Mouse (Mus musculus) midbrain, postnatal 0 days (tissue): ENCODE data around the gene Lhpp. TPM values are rescaled to one million over a fixed set of nuclear protein-coding genes. Genes with fewer than 3 reads are reported as not detected.
"Not testable (repeated sequence)": the region's sequence is repeated elsewhere in the genome, so short reads cannot be mapped to it uniquely, and the experiment has no call there.

Source experiments
- ATAC-seq: fragments of 200-750 bp; cut with Nextera tagmentation; 2 replicates; pipeline ENCODE4 v1.8.0; 2017; ENCODE audit warnings: moderate number of reproducible peaks, mild to moderate bottlenecking, moderate TSS enrichment, moderate library complexity; ENCODE audit not compliant: low FRiP score
- DNase-seq: peaks from one replicate; pipeline ENCODE4 v3.0.0-alpha.2; 2015; ENCODE audit warnings: low spot score
- H3K27ac ChIP-seq: fragments of 300-500 bp; sonication (generic); 2 replicates; pipeline ENCODE4 v1.5.1; 2014; ENCODE audit warnings: low read depth, mild to moderate bottlenecking, low read length, mixed read lengths
- H3K27me3 ChIP-seq: fragments of 300-500 bp; sonication (generic); 2 replicates; pipeline ENCODE4 v1.6.1; 2014; ENCODE audit warnings: low read length, control low read depth, mixed read lengths; ENCODE audit not compliant: insufficient read depth
- H3K36me3 ChIP-seq: fragments of 300-500 bp; sonication (generic); 2 replicates; pipeline ENCODE4 v1.6.1; 2014; ENCODE audit warnings: low read length, control low read depth, mixed read lengths; ENCODE audit not compliant: insufficient read depth
- H3K4me1 ChIP-seq: fragments of 300-500 bp; sonication (generic); 2 replicates; pipeline ENCODE4 v1.6.1; 2014; ENCODE audit warnings: mild to moderate bottlenecking, control low read depth, antibody characterized with exemption, low read length, mixed read lengths; ENCODE audit not compliant: insufficient read depth
- H3K4me2 ChIP-seq: fragments of 300-500 bp; sonication (generic); 2 replicates; pipeline ENCODE4 v1.6.1; 2014; ENCODE audit warnings: low read depth, mild to moderate bottlenecking, low read length, mixed read lengths; ENCODE audit not compliant: poor library complexity, severe bottlenecking
- H3K4me3 ChIP-seq: fragments of 300-500 bp; sonication (generic); 2 replicates; pipeline ENCODE4 v1.5.1; 2014; ENCODE audit warnings: low read depth, mild to moderate bottlenecking, low read length, moderate library complexity
- H3K9ac ChIP-seq: fragments of 300-500 bp; sonication (generic); replicated peaks from 2 replicates; pipeline ENCODE4 v1.6.1; 2014; ENCODE audit warnings: mild to moderate bottlenecking, low read length, moderate library complexity, mixed read lengths; ENCODE audit not compliant: poor library complexity, severe bottlenecking
- H3K9me3 ChIP-seq: fragments of 300-500 bp; sonication (generic); 2 replicates; pipeline ENCODE4 v1.6.1; 2016; ENCODE audit warnings: low read length, control low read depth
- CTCF ChIP-seq: IDR thresholded peaks from 2 replicates; pipeline ENCODE4 v1.5.1; 2016; ENCODE audit warnings: antibody characterized with exemption, mild to moderate bottlenecking
- WGBS: fragments of 180-500 bp; shearing (Covaris S2); extraction: QIAGEN DNeasy Blood & Tissue Kit; methylation state at CpG from one replicate; pipeline ENCODE4 v1.1.7; 2014; 5-methylcytosine and 5-hydroxymethylcytosine counted together
- polyA plus RNA-seq: library from polyadenylated mRNA; unstranded; fragments of >200 nt; fragmentation: Nextera tagmentation; extraction: Ambion mirVana; gene quantifications from 2 replicates; pipeline ENCODE4 v1.2.1, GENCODE M21; 2015
- total RNA-seq: library from RNA; depleted of rRNA; stranded (reverse); fragments of >200 nt; gene quantifications from 2 replicates; pipeline ENCODE4 v1.2.3, GENCODE M21; 2014

Lhpp gene
- total and polyA plus RNA-seq, 2 experiments from 2014 or later, result 36.2 to 59.2 TPM

DNA sequence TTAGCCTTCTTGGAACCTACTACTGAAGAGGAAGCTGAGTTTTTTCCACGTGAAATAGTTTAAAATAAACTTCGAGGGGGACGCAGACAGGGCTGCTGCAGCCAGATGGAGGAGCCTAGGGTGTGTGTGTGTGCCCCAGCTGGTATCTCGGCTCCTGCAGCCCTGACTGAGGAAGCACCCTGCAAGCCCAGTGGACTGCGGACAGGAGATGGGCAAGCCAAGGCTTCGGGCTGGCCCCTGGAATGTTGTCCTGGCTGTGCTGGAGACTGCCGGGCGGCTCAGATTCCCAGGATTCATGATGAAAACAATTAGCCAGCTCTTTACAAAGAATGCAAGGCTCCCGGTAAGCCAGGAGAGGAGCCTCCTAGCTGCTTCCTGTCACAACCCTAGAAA, 47.6 kb downstream of the Lhpp start:
- no peak for DNase-seq
- Histone ChIP-seq H3K9ac (no peak overlapping the region), H3K4me1 (0 out of 2 replicates have a peak, but pooled peaks cover 5% of the 10 kb centered on the region), H3K4me2 (no peak overlapping the region), H3K4me3 (no peak overlapping the region), H3K36me3 (no peaks in the 10 kb centered on the region), H3K9me3 (no peaks in the 10 kb centered on the region), H3K27me3 (no peaks in the 10 kb centered on the region), H3K27ac (no peak overlapping the region)
- 25% methylated on average over 9 of the region's 9 CpGs for WGBS
- no peak for TF ChIP-seq CTCF
- no peak for ATAC-seq

DNA sequence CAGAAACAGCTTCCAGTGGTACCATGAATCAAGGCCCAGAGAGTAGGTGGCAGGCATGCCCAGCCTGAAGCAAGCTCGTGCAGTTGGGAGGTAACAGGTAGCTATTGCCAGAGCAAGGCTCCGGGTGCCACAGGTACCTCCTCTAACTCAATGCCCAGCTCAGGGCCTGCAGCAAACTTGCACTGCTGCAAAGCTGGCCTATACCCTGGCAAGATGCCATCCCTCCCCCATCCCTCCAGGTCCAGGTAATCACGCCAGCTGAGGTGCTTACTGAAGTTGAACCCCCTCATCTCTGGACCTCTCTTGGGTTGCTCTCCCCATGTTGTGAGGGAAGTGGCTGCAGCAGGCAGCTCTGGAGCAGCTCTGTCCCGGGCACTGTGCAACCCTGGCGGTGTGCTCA, 48.2 kb downstream of the Lhpp start:
- Histone ChIP-seq H3K4me1 (0 out of 2 replicates have a peak, but pooled peaks cover 5% of the 10 kb centered on the region), H3K9me3 (no peaks in the 10 kb centered on the region), H3K9ac (no peak overlapping the region), H3K4me3 (no peak overlapping the region), H3K4me2 (no peak overlapping the region), H3K36me3 (no peaks in the 10 kb centered on the region), H3K27me3 (no peaks in the 10 kb centered on the region), H3K27ac (no peak overlapping the region)
- WGBS, result 87% methylated on average over 5 of the region's 5 CpGs
- ATAC-seq, result no peak
- DNase-seq, result no peak
- no peak for TF ChIP-seq CTCF

GRCm38 (mm10) chr7:132659633-132660032, 49.2 kb downstream of the Lhpp start:
- Histone ChIP-seq H3K9me3 (no peaks in the 10 kb centered on the region), H3K27ac (no peak overlapping the region), H3K27me3 (no peaks in the 10 kb centered on the region), H3K4me3 (no peak overlapping the region), H3K9ac (no peak overlapping the region), H3K4me2 (no peak overlapping the region), H3K36me3 (no peaks in the 10 kb centered on the region), H3K4me1 (0 out of 2 replicates have a peak, but pooled peaks cover 5% of the 10 kb centered on the region)
- no peak for DNase-seq
- TF ChIP-seq CTCF, result no peak
- 71% methylated on average over 7 of the region's 7 CpGs for WGBS
- no peak for ATAC-seq

GRCm38 (mm10) chr7:132662831-132663230, 52.4 kb downstream of the Lhpp start:
- not testable (repeated sequence) for H3K4me2 ChIP-seq, H3K36me3 ChIP-seq, ATAC-seq, H3K4me1 ChIP-seq, H3K4me3 ChIP-seq, DNase-seq, H3K27ac ChIP-seq, H3K9ac ChIP-seq, H3K27me3 ChIP-seq, H3K9me3 ChIP-seq
- WGBS, result 79% methylated on average over 6 of the region's 6 CpGs

- Histone ChIP-seq H3K4me1 (no peaks in the 10 kb centered on the region; the same call in 1 of the 2 replicates), H3K9ac (no peak overlapping the region), H3K27ac (no peak overlapping the region), H3K27me3 (no peaks in the 10 kb centered on the region), H3K4me2 (no peak overlapping the region), H3K36me3 (no peaks in the 10 kb centered on the region), H3K9me3 (no peaks in the 10 kb centered on the region), H3K4me3 (no peak overlapping the region)
- DNase-seq (no peak), ATAC-seq (no peak)
- WGBS, result 82% methylated on average over 6 of the region's 6 CpGs
- no peak for TF ChIP-seq CTCF
These were observed 54.4 kb downstream of the Lhpp start for GRCm38 (mm10) chr7:132664815-132665214.

- Histone ChIP-seq H3K9ac (no peak overlapping the region), H3K27ac (no peak overlapping the region), H3K27me3 (no peaks in the 10 kb centered on the region), H3K4me3 (no peak overlapping the region), H3K36me3 (no peaks in the 10 kb centered on the region), H3K4me1 (no peaks in the 10 kb centered on the region; the same call in 1 of the 2 replicates), H3K4me2 (no peak overlapping the region), H3K9me3 (no peaks in the 10 kb centered on the region)
- no peak for TF ChIP-seq CTCF
- ATAC-seq (no peak), DNase-seq (no peak)
- 42% methylated on average over 8 of the region's 8 CpGs for WGBS
These were observed 55.4 kb downstream of the Lhpp start for GRCm38 (mm10) chr7:132665664-132666382.
